Mouse (Mus musculus) olfactory bulb, adult 2 months (tissue): ENCODE data around the gene Fam50b. TPM values are rescaled to one million over a fixed set of nuclear protein-coding genes. Genes with fewer than 3 reads are reported as not detected.

Experiments used
- H3K27ac ChIP-seq: fragments of 200-500 bp; 2 replicates; pipeline ENCODE4 v1.5.1; 2012; ENCODE audit warnings: low read depth, low read length; ENCODE audit not compliant: insufficient read depth
- H3K4me1 ChIP-seq: fragments of 200-500 bp; 2 replicates; pipeline ENCODE4 v1.6.1; 2012; ENCODE audit warnings: low read length; ENCODE audit not compliant: control insufficient read depth, insufficient read depth
- H3K4me3 ChIP-seq: fragments of 200-500 bp; 2 replicates; pipeline ENCODE4 v1.5.1; 2012; ENCODE audit warnings: mild to moderate bottlenecking, low read depth, low read length, moderate library complexity; ENCODE audit not compliant: insufficient read depth
- CTCF ChIP-seq: fragments of 200-500 bp; IDR thresholded peaks from 2 replicates; pipeline ENCODE4 v1.5.1; 2012; ENCODE audit warnings: low read depth, mild to moderate bottlenecking, low read length, moderate library complexity; ENCODE audit not compliant: insufficient read depth
- POLR2A ChIP-seq: fragments of 200-500 bp; IDR thresholded peaks from 2 replicates; pipeline ENCODE4 v1.6.1; 2012; ENCODE audit warnings: mild to moderate bottlenecking, low read depth, low read length, moderate library complexity; ENCODE audit not compliant: insufficient read depth
- WGBS: fragments of 180-500 bp; shearing (Covaris S2); methylation state at CpG from one replicate; pipeline ENCODE4 v1.1.7; 2018; 5-methylcytosine and 5-hydroxymethylcytosine counted together
- polyA plus RNA-seq: library from polyadenylated mRNA; stranded (reverse); fragments of >200 nt; gene quantifications from 2 replicates; pipeline ENCODE4 v1.2.4, GENCODE M21; 2012; ENCODE audit warnings: low replicate concordance; ENCODE audit not compliant: missing spikeins, insufficient read depth, insufficient read length

The Fam50b gene
- polyA plus RNA-seq, 1 experiment = not detected

DNA sequence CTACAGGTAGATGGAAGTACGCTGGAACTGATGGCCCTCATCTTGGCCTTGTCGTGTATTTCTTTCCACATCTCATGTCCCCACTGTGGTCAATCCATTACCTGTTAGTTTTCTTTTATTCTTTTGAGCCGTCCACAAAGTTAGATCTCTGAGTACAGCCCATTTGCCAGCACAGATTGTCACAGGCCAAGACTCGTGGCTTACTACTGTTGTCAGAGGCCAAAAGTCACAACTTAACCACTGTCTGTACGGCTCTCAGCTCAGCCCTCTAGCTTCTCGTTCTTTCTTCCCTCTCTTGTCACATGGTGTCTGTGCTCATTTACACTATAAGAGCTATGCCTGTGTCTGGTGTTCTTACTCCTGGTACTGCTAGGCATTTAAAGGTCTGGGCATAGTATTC is 3.1 kb upstream of the Fam50b start:
- TF ChIP-seq CTCF (no peak), POLR2A (no peak)
- no peaks in the 10 kb centered on the region for H3K4me1 ChIP-seq
- 97% methylated on average over 6 of the region's 6 CpGs for WGBS
- no peak overlapping the region for H3K4me3 ChIP-seq
- no peak overlapping the region for H3K27ac ChIP-seq

DNA sequence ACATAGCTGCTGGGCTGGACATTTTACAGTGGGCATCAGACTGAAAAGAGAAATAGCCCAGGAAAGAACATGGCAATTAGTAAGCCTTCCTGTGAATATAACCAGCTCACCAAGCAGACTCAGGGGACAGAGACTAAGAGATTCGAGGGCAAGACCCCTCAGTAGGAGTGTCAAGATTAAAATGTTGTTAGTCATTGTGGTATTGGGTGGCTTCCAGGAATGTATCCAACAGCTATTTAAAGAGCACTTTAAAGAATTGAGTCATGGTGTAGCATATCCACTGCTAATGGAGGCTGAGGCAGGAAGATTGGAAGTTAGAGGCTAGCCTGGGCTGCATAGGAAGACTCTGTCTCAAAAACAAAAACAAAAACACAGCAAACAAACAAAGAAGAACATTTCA is 870 bp upstream of the Fam50b start:
- 54% methylated on average over 1 of the region's 1 CpGs for WGBS
- H3K27ac ChIP-seq = no peak overlapping the region
- TF ChIP-seq CTCF = no peak
- no peak for TF ChIP-seq POLR2A
- H3K4me3 ChIP-seq = no peak overlapping the region
- no peaks in the 10 kb centered on the region for H3K4me1 ChIP-seq

DNA sequence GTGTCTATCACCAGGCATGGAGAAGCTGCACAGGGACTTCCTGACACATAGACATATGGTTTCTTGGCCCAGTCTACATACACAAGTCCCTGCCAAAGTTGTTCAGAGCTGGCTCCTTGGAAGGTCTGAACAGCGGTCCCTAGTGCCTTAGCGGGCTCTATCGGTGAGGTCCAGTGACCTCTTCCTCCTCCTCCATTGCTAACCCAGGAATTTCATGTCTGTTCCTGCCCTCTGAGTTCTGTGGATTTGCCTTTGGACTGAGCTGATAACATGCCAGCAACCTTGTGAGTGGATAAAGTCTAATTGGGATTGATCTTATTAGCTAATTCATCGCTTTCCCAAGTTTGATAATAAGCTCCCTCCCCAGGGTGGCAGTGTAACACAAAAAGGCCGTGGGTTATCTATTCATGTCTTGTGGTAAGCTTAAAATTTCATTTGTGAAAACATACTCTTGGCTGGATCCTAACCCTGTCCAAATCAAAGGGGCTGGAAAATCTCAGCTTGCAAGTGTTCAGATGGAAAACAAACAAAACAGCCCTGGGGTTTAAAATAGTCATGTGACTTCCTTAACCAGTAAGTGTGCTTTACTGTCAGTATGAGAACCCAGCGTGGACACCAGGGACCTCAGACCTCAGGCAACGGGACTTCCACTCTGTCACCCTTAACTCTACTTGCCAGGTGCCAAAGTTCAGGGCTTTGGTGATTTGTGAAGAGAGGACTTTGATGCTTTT is 3.5 kb downstream of the Fam50b start:
- no peak overlapping the region for H3K27ac ChIP-seq
- WGBS = 61% methylated on average over 7 of the region's 7 CpGs
- no peaks in the 10 kb centered on the region for H3K4me1 ChIP-seq
- no peak overlapping the region for H3K4me3 ChIP-seq
- TF ChIP-seq CTCF (no peak), POLR2A (no peak)

DNA sequence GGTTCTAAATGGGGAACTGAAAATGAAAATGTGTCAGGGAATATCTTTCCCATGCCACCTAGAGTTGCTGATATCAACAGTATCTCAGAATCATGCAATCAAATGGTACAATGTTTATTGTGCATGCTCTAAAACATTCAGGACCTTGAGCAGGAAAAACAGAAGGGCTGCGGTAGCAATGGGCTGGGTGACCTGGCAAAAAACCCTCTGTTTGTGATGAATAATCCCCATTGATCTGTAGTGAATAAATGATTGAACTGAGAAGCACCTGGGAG is 4.0 kb downstream of the Fam50b start:
- H3K4me3 ChIP-seq = no peak overlapping the region
- WGBS = 57% methylated on average over 1 of the region's 1 CpGs
- TF ChIP-seq CTCF = no peak
- H3K4me1 ChIP-seq = no peaks in the 10 kb centered on the region
- no peak overlapping the region for H3K27ac ChIP-seq

DNA sequence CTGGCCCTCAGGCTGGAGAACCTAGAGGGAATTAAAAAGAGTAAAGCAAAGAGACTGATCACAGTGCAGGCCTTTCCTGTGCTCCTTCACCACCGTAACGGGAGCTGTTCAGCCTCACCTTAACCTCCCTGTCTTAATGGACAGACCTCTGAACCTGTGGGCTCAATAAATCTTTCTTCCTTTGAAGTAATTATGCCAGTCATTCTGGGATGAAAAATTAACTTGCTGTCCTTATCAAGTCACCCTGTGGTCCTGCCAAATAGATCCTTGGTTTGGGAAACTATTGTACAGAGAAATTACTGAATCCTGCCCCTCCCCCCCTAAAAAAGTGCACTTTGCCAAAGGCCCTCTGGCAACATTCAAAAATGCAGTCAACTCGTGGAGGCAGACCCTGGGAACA is 4.4 kb downstream of the Fam50b start:
- Histone ChIP-seq H3K4me3 (no peak overlapping the region), H3K4me1 (no peaks in the 10 kb centered on the region), H3K27ac (no peak overlapping the region)
- TF ChIP-seq CTCF = no peak
- TF ChIP-seq POLR2A = no peak
- WGBS = 80% methylated on average over 3 of the region's 3 CpGs

DNA sequence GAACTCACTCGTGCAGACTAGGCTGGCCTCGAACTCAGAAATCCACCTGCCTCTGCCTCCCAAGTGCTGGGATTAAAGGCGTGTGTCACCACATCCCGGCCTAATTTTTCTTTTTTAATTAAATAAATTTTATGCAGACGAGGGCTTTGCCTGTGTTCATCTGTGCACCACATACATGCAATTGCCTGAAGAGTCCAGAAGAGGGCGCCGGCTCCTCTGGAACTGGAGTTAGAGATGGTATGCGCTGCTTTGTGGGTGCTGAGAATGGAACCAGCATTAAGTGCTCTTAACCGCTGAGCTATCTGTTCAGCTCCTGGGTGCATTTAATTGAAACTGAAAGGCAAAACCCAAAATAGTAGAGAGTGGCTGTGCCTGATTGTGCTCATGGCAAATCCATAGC is 6.6 kb downstream of the Fam50b start:
- 88% methylated on average over 9 of the region's 9 CpGs for WGBS
- TF ChIP-seq POLR2A (no peak), CTCF (no peak)
- H3K4me3 ChIP-seq = no peak overlapping the region

DNA sequence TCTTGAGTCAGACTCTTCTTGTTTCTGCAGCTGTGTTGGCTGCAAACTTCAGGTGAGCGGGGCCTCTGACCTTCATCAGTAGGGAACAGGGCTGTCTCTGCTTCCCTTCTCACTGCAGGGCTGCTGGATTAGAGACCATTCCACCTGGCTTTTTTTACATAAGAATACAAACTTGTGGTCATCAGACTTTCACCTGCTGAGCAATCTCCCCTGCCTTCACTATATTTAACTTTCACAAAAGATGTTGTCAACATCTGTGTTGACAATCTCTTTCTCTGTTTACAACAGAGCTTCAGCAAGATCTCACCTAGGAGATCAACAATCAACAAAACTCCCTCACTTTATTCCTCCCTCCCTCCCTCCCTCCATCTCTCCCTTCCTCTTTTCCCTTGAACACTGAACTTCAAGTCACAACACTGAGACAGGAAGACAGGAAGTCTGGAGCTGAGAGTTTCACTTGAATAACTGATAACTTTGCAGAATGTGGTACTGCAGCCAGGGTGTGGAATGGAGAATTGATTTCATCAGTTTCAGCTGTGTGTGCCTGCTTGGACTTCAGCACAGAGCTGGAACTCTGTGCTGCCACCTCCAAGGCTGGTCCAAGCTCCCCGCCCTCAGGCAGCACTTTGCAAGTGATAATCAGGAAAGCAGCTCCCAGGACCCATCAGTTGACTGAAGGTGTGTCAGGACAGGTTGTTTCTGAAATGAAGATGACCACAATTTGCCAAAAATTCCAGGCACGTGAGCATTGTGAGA is 7.3 kb downstream of the Fam50b start:
- TF ChIP-seq POLR2A = no peak
- no peak for TF ChIP-seq CTCF
- H3K4me1 ChIP-seq = no peaks in the 10 kb centered on the region
- 94% methylated on average over 3 of the region's 3 CpGs for WGBS

More for the DNA sequence above, 6.6 kb downstream of the Fam50b start:
- Histone ChIP-seq H3K27ac (no peak overlapping the region), H3K4me1 (no peaks in the 10 kb centered on the region)

DNA sequence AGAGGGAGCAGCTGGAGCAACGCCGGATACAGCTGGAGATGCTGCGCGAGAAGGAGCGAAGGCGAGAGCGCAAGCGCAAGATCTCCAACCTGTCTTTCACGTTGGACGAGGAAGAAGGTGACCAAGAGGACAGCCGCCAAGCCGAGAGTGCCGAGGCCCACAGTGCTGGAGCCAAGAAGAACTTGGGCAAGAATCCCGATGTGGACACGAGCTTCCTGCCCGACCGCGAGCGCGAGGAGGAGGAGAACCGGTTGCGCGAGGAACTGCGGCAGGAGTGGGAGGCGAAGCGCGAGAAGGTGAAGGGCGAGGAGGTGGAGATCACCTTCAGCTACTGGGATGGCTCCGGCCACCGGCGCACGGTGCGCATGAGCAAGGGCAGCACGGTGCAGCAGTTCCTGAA is 12.2 kb downstream of the Fam50b start:
- TF ChIP-seq POLR2A (no peak), CTCF (no peak)
- H3K4me1 ChIP-seq = no peaks in the 10 kb centered on the region
- no peak overlapping the region for H3K4me3 ChIP-seq
- H3K27ac ChIP-seq = no peak overlapping the region
- 97% methylated on average over 34 of the region's 34 CpGs for WGBS

More for the DNA sequence above, 7.3 kb downstream of the Fam50b start:
- Histone ChIP-seq H3K27ac (no peak overlapping the region), H3K4me3 (no peak overlapping the region)

DNA sequence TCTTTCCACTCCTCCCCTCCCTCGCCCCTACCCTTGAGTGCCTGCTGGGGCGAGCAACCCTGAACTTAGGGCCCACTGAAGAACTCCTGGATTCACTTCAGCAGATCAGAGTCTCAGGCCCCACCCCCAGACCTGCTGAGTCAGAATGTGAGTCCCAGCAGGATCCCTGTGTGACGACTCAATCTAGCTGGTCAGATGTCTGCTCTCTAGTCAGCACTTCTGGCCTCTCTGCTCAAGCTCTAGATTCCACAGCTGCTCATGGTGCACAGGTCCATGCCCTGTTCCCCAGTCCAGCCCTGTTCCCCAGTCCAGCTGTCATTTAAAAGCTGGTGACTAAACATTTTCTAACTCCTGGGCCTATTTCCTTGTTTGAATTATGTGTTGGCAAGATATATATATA is 13.9 kb downstream of the Fam50b start:
- TF ChIP-seq POLR2A (no peak), CTCF (no peak)
- Histone ChIP-seq H3K27ac (no peak overlapping the region), H3K4me1 (no peaks in the 10 kb centered on the region), H3K4me3 (no peak overlapping the region)
- 70% methylated on average over 3 of the region's 3 CpGs for WGBS
